Mouse (Mus musculus): ENCODE results near the gene A830031A19Rik. TPM values are rescaled to one million over a fixed set of nuclear protein-coding genes. Genes with fewer than 3 reads are reported as not detected.

The A830031A19Rik gene
- polyA plus RNA-seq, 1 experiment = not detected

GRCm38 (mm10) chr11:24064221-24064620 is 10.6 kb downstream of the A830031A19Rik start:
- Histone ChIP-seq H3K27ac (ENCODE audit: insufficient read depth, low read depth, low read length) (no peak overlapping the region), H3K4me1 (ENCODE audit: control insufficient read depth, insufficient read depth, insufficient read length, low read length) (no peaks in the 10 kb centered on the region), H3K4me3 (ENCODE audit: low read depth, low read length) (no peak overlapping the region), H3K36me3 (ENCODE audit: control insufficient read depth, insufficient read depth, low read length) (no peaks in the 10 kb centered on the region), H3K27me3 (ENCODE audit: control insufficient read depth, insufficient read depth, low read length) (0 out of 2 replicates have a peak, but pooled peaks cover 2% of the 10 kb centered on the region)
- TF ChIP-seq POLR2A (IDR thresholded peaks at IDR 0.05; ENCODE audit: low read depth, low read length) = no peak
- TF ChIP-seq CTCF (IDR thresholded peaks at IDR 0.05; ENCODE audit: extremely low read depth, insufficient read length, insufficient replicate concordance, low read depth, low read length) = no peak
- WGBS = 78% methylated on average over 6 of the region's 6 CpGs

- H3K4me1 ChIP-seq (ENCODE audit: control insufficient read depth, insufficient read depth, insufficient read length, low read length) = no peaks in the 10 kb centered on the region
- H3K36me3 ChIP-seq (ENCODE audit: control insufficient read depth, insufficient read depth, low read length) = no peaks in the 10 kb centered on the region
- no peak for TF ChIP-seq POLR2A (IDR thresholded peaks at IDR 0.05; ENCODE audit: low read depth, low read length)
- TF ChIP-seq CTCF (IDR thresholded peaks at IDR 0.05; ENCODE audit: extremely low read depth, insufficient read length, insufficient replicate concordance, low read depth, low read length) = no peak
- WGBS = 49% methylated on average over 9 of the region's 9 CpGs
- 0 out of 2 replicates have a peak, but pooled peaks cover 2% of the 10 kb centered on the region for H3K27me3 ChIP-seq (ENCODE audit: control insufficient read depth, insufficient read depth, low read length)
- H3K27ac ChIP-seq (ENCODE audit: insufficient read depth, low read depth, low read length) = no peak overlapping the region
- no peak overlapping the region for H3K4me3 ChIP-seq (ENCODE audit: low read depth, low read length)
Measured at GRCm38 (mm10) chr11:24062495-24063096, 12.3 kb downstream of the A830031A19Rik start.

GRCm38 (mm10) chr11:24061819-24062218 is 13.0 kb downstream of the A830031A19Rik start:
- H3K4me1 ChIP-seq (ENCODE audit: control insufficient read depth, insufficient read depth, insufficient read length, low read length) = no peaks in the 10 kb centered on the region
- H3K27ac ChIP-seq (ENCODE audit: insufficient read depth, low read depth, low read length) = no peak overlapping the region
- TF ChIP-seq POLR2A (IDR thresholded peaks at IDR 0.05; ENCODE audit: low read depth, low read length) (no peak), CTCF (IDR thresholded peaks at IDR 0.05; ENCODE audit: extremely low read depth, insufficient read length, insufficient replicate concordance, low read depth, low read length) (no peak)
- WGBS = 2% methylated on average over 14 of the region's 14 CpGs
- no peak overlapping the region; the same call in 1 of the 2 replicates for H3K4me3 ChIP-seq (ENCODE audit: low read depth, low read length)
- H3K27me3 ChIP-seq (ENCODE audit: control insufficient read depth, insufficient read depth, low read length) = 0 out of 2 replicates have a peak, but pooled peaks cover 2% of the 10 kb centered on the region
- no peaks in the 10 kb centered on the region for H3K36me3 ChIP-seq (ENCODE audit: control insufficient read depth, insufficient read depth, low read length)

GRCm38 (mm10) chr11:24060428-24060827 is 14.4 kb downstream of the A830031A19Rik start:
- WGBS = 28% methylated on average over 5 of the region's 5 CpGs
- TF ChIP-seq CTCF (IDR thresholded peaks at IDR 0.05; ENCODE audit: extremely low read depth, insufficient read length, insufficient replicate concordance, low read depth, low read length) (no peak), POLR2A (IDR thresholded peaks at IDR 0.05; ENCODE audit: low read depth, low read length) (no peak)
- Histone ChIP-seq H3K27me3 (ENCODE audit: control insufficient read depth, insufficient read depth, low read length) (0 out of 2 replicates have a peak, but pooled peaks cover 2% of the 10 kb centered on the region), H3K4me3 (ENCODE audit: low read depth, low read length) (no peak overlapping the region), H3K36me3 (ENCODE audit: control insufficient read depth, insufficient read depth, low read length) (no peaks in the 10 kb centered on the region), H3K27ac (ENCODE audit: insufficient read depth, low read depth, low read length) (no peak overlapping the region), H3K4me1 (ENCODE audit: control insufficient read depth, insufficient read depth, insufficient read length, low read length) (no peaks in the 10 kb centered on the region)

GRCm38 (mm10) chr11:24059137-24059536 is 15.7 kb downstream of the A830031A19Rik start:
- Histone ChIP-seq H3K4me1 (ENCODE audit: control insufficient read depth, insufficient read depth, insufficient read length, low read length) (no peaks in the 10 kb centered on the region), H3K27ac (ENCODE audit: insufficient read depth, low read depth, low read length) (no peak overlapping the region), H3K36me3 (ENCODE audit: control insufficient read depth, insufficient read depth, low read length) (no peaks in the 10 kb centered on the region), H3K4me3 (ENCODE audit: low read depth, low read length) (no peak overlapping the region), H3K27me3 (ENCODE audit: control insufficient read depth, insufficient read depth, low read length) (0 out of 2 replicates have a peak, but pooled peaks cover 2% of the 10 kb centered on the region)
- 51% methylated on average over 1 of the region's 1 CpGs for WGBS
- TF ChIP-seq POLR2A (IDR thresholded peaks at IDR 0.05; ENCODE audit: low read depth, low read length) (no peak), CTCF (IDR thresholded peaks at IDR 0.05; ENCODE audit: extremely low read depth, insufficient read length, insufficient replicate concordance, low read depth, low read length) (no peak)

GRCm38 (mm10) chr11:24052882-24053281 is 22.0 kb downstream of the A830031A19Rik start:
- no peak overlapping the region for H3K4me3 ChIP-seq (ENCODE audit: low read depth, low read length)
- 83% methylated on average over 6 of the region's 6 CpGs for WGBS
- H3K27ac ChIP-seq (ENCODE audit: insufficient read depth, low read depth, low read length) = no peak overlapping the region
- no peaks in the 10 kb centered on the region for H3K36me3 ChIP-seq (ENCODE audit: control insufficient read depth, insufficient read depth, low read length)
- no peaks in the 10 kb centered on the region for H3K4me1 ChIP-seq (ENCODE audit: control insufficient read depth, insufficient read depth, insufficient read length, low read length)
- TF ChIP-seq POLR2A (IDR thresholded peaks at IDR 0.05; ENCODE audit: low read depth, low read length) (no peak), CTCF (IDR thresholded peaks at IDR 0.05; ENCODE audit: extremely low read depth, insufficient read length, insufficient replicate concordance, low read depth, low read length) (no peak)
- no peaks in the 10 kb centered on the region for H3K27me3 ChIP-seq (ENCODE audit: control insufficient read depth, insufficient read depth, low read length)

- 76% methylated on average over 11 of the region's 11 CpGs for WGBS
- no peak overlapping the region for H3K4me3 ChIP-seq (ENCODE audit: low read depth, low read length)
- TF ChIP-seq POLR2A (IDR thresholded peaks at IDR 0.05; ENCODE audit: low read depth, low read length) (no peak), CTCF (IDR thresholded peaks at IDR 0.05; ENCODE audit: extremely low read depth, insufficient read length, insufficient replicate concordance, low read depth, low read length) (no peak)
Measured at GRCm38 (mm10) chr11:24050032-24050757, 24.7 kb downstream of the A830031A19Rik start.

More at GRCm38 (mm10) chr11:24050032-24050757, 24.7 kb downstream of the A830031A19Rik start:
- no peaks in the 10 kb centered on the region for H3K4me1 ChIP-seq (ENCODE audit: control insufficient read depth, insufficient read depth, insufficient read length, low read length)
- H3K27ac ChIP-seq (ENCODE audit: insufficient read depth, low read depth, low read length) = no peak overlapping the region
- no peaks in the 10 kb centered on the region for H3K27me3 ChIP-seq (ENCODE audit: control insufficient read depth, insufficient read depth, low read length)
- no peaks in the 10 kb centered on the region for H3K36me3 ChIP-seq (ENCODE audit: control insufficient read depth, insufficient read depth, low read length)
